Mouse (Mus musculus) CD8-positive naive resting alpha-beta T cell, adult 2 months (primary cell): Measurements from ENCODE around the gene Fam187b.
"Not testable (repeated sequence)": the region's sequence is repeated elsewhere in the genome, so short reads cannot be mapped to it uniquely, and the experiment has no call there.

ENCODE experiments used
- DNase-seq, 2 experiments: peaks; one replicate each; pipeline ENCODE4 v3.0.0; 2022; ENCODE audit warnings: low read depth in 2 of 2, low spot score in 2 of 2

Fam187b gene

DNA sequence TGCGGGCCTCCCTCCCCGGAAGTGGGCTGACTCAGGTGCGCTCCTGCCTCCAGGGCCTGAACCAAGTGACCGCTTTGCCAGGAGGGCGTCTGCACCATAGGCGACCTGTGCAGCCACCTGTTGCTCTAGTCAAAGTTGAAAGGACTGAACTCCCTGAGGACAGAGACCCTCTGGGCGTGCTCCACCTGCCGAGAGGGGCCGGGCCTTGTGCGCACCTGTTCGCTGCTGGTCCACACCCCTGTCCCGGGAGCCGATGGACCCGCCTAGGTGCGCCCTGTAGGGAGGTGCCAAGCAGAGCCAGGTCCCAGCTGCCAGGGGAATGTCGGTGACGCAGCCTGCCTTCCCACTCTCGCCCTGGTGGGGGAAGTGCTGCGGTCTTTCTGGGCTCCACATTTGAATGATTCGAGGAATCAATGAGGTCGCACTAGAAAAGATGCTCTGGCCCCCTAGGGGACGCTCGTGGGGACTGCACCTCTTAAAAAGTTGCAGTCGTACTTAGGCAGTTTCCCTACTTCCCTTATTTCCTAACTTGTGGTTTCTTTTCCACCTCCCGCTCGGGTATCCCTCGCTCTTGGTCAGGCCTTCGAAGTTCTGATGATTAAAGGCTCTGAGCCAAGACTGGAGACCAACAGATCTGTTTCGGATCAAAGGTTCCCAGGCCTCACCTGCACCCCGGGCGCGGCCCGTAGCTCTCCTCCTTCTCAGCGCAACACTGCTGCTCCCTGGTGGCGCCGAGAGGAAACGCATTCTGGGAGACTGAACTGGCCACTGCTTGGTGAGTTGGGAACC lies at the start of gene Fam187b:
Gene Fam187b (plus strand): TSS at position 290 of the 789 bp plus-strand sequence.
- peak; percentile 88 to 93 for DNase-seq

DNA sequence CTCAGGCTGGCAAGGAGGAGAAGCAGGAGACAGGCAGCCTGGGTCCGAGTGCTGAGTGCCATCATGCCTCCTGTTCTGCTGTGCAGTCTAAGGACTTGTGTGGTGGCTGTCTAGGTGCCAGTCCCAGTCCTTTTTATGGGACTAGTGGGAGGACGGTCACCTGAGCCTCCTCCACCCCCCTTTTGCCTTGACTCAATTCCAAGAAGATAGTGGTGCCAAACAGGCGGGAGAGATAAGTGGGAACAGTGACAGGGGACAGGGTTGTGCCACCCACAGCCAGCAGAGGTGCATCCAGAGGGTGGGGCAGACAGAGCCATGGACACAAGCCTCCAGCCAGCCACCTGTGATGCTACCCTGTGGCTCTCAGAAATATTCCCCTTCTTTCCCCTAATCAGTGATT lies 49.5 kb upstream of the Fam187b start:
- no peak for DNase-seq

DNA sequence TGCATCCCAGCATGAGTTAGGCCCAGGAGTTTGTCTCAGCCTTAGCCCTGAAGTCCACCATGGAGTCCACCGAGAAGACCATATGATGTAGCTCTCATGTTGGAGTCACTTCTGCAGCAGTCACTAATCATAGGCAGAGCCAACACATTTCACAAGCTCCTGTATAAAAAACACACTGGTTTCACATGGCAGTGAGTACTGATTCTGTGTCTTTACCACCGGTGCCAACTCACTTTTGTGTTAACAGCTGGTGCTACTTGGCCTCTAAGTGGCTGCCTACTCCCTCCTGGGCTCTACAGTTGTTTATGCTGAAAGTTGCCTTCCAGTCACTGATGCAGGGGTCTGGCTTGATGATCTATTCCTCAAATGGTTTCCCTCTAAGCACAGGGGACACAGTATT lies 49.0 kb upstream of the Fam187b start, which contains the start of gene Hamp2:
Gene Hamp2 (minus strand): TSS at position 101 of the 400 bp plus-strand sequence.
- DNase-seq: not testable (repeated sequence)

DNA sequence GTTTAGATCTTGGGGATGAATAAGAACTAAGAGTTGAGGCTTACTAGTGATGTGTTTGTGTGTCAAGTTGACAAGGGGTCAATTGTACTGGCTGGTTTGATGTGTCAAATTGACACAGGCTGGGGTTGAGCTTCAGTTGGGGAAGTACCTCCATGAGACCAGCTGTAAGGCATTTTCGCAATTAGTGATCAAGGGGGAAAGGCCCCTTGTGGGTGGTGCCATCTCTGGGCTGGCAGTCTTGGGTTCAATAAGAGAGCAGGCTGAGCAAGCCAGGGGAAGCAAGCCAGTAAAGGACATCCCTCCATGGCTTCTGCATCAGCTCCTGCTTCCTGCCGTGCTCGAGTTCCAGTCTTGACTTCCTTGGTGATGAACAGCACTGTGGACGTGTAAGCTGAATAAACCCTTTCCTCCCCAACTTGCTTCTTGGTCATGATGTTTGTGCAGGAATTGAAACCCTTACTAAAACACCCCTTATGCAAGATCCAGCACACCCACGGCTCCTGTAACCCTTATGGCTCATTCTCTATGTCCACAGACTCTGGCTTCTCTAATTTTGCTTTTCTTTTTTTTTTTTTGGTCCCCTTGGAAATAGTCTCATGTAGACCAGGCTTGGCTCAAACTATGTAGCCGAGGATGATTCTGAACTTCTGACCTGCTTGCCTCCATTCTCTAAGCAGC lies 38.0 kb upstream of the Fam187b start:
- DNase-seq: not testable (repeated sequence)

DNA sequence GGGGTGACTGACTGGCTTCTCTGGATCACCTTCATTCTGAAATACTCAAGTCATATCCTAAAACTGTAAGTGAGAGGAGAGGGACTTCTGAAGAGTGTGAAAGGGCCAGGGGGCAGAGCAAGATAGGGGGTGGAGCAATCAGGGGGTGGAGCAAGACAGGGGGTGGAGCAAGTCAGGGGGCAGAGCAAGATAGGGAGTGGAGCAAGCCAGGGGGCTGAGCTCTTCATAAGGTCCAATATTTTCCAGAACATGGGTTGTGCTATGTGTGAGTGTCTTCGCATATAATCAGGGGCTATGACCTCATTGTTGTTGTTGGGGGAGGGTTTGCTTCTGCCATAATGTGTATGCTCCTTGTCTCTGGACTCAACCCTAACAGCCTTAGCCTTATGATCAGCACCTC lies 33.5 kb upstream of the Fam187b start:
- not testable (repeated sequence) for DNase-seq

DNA sequence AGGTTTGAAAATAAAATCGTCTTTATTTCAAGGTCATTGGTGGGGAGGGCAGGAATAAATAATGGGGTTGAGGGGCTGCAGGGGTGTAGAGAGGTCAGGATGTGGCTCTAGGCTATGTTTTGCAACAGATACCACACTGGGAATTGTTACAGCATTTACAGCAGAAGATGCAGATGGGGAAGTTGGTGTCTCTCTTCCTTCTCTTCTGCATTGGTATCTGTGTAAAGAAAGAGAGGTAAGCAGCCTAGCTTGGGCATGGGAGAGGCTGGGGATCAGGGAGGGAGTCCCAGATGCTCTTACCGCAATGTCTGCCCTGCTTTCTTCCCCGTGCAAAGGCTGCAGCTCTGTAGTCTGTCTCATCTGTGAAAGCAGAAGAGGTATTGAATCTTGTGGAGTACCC lies 31.2 kb upstream of the Fam187b start:
- not testable (repeated sequence) for DNase-seq

DNA sequence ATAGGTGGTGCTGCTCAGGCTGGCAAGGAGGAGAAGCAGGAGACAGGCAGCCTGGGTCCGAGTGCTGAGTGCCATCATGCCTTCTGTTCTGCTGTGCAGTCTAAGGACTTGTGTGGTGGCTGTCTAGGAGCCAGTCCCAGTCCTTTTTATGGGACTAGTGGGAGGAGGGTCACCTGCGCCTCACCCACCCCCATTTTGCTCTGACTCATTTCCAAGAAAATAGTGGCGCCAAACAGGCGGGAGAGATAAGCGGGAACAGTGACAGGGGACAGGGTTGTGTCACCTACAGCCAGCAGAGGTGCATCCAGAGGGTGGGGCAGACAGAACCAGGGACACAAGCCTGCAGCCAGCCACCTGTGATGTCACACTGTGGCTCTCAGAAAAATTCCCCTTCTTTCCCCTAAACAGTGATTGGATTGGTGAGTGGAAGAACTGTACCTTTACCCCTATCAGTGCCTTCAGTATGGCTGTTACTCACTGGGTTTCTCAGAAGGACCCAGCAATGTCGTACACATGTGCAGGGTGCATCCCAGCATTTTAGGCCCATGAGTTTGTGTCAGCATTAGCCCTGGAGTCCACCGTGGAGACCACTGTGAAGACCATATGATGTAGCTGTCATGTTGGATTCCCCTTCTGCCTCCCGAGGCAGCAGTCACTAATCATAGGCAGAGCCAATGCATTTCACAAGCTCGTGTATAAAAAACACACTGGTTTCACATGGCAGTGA lies 29.5 kb upstream of the Fam187b start, which contains the start of gene Hamp:
Gene Hamp (minus strand): TSS at position 124 of the 727 bp plus-strand sequence.
- no peak for DNase-seq

DNA sequence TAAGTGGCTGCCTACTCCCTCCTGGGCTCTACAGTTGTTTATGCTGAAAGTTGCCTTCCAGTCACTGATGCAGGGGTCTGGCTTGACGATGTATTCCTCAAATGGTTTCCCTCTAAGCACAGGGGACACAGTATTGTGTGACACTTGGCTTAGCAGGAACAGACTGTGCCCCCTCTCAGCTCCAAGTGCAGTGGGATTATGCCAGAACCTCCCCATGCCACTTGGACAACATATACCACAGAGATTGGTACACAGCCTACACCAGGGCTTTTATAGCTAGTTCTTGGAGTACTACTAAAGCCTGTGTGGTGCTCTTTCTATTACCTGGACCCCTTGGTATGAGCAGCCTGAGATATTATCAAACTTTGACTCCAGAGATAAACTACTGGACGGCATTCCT lies 28.9 kb upstream of the Fam187b start:
- DNase-seq: not testable (repeated sequence)

DNA sequence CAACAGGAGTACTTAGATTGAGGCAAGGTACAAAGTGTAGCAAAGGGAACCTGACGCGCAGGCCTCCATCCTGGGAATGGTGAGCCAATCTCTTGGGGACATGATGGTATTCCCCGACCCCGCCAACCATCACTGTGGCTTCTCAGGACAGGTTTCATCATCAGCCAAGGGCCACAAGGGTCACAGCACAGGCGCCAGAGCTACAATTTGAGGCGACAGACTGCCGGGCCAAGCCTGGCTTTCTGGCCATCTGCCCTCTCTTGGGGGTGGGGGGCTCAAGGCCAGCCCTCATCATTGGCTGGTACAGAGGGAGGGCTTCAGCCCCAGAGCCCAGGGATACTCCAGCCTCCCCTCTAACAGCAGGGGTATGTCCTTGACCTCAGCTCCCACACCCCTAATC lies 28.1 kb upstream of the Fam187b start:
- not testable (repeated sequence) for DNase-seq

DNA sequence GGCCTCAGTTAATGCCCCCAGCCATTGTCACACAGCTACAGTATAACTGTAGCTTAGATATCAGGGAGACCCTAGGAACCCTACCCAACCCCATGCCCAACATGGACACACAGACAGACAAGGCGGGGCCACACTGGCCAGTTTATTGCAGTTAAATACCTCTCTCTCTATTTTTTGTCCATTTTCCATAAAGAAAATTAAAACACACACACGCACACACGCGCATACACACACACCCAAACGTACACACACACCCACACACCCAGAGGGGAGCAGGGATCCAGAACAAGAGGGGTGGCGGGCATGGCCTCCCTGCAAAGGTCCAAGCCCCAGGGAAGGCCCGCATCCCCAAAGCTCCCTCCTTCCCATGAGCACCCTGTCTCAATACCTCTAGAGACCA lies 27.7 kb upstream of the Fam187b start:
- DNase-seq: no peak

DNA sequence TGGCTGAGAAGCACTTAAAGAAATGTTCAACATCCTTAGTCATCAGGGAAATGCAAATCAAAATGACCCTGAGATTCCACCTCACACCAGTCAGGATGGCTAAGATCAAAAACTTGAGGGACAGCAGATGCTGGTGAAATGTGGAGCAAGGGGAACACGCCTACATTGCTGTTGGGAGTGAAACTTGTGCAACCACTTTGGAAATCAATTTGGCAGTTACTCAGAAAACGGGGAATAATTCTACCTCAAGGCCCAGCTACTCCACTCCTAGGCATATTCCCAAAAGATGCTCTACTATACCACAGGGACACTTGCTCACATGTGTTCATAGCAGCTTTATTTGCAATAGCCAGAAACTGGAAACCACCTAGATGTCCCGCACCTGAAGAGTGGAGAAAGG lies 23.7 kb upstream of the Fam187b start:
- not testable (repeated sequence) for DNase-seq

DNA sequence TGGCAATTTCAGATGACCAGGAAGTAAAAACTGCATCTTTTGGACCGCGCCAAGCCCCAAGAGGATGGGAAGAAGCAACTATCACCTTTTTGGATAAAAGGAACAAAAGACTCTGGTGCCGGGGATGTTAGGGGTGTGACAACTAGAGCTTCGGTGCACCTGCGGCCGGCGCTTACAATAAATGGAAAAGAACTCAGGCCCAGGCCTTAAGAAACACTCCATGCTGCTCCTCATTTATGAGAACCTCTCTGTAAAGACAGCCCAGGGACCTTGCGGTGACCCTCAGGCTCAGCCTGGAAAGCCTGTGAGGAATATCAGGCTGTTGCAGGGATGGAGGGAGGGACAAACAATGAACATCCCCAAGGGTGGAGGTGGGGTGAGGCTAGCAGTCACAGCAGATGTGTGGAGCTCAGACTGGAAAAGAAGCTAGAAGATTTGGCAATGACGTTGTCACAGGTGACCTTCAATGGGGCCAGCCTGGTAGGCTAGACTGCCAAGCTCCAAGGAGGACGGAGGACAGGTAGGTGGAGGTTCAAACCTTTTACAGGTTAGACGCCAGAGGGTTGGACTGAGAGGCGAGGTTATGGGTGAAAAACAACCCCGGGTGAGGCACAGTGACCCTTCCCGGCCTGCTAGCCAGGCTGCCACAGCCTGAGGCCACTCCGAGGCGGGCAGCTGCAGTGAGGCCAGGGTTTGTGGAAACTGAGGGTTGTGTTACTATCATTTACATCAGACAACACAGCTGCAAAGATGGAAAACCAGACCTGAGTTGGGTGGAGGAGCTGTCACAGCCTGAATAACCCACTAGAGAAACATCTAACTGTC lies 20.9 kb upstream of the Fam187b start:
- no peak for DNase-seq

DNA sequence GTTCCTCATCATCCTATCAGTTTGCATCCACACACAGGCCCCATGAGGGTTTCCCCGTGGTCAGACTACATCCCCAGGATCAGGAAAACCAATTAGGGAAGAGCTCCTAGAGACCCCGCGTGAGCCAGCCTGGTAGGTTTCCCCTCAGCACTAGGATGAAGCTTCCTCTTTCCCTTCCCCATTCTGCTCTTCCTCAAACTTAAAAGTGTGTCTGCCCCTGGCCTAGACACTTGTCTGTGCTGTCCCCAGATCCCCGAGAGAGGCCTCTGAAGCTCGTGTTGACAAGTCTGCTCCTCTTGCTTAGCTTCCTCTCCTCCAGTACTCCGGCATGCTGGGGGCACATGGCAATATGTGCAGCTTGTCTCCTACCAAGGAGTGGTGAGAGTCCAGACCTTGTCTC lies 20.1 kb upstream of the Fam187b start:
- DNase-seq: no peak

DNA sequence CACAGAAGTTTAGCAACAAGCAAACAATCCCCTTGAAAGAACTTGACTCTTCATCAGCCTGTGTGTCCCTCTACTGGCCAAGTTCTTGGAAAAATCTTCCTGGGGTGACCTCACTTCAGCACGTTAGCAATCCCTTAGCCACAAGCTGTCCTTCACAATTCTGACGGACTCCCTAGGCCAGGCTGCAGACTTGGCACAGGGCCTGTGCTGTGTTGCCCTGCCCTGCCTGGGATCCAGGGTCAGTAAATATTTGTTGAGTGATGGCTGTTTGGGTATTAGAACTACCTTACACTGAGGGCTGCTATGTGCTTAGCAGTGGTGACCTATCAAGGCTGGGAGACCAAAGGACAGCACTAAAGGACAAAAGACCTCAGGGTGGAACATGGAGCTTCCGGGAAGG lies 19.6 kb upstream of the Fam187b start:
- no peak for DNase-seq

DNA sequence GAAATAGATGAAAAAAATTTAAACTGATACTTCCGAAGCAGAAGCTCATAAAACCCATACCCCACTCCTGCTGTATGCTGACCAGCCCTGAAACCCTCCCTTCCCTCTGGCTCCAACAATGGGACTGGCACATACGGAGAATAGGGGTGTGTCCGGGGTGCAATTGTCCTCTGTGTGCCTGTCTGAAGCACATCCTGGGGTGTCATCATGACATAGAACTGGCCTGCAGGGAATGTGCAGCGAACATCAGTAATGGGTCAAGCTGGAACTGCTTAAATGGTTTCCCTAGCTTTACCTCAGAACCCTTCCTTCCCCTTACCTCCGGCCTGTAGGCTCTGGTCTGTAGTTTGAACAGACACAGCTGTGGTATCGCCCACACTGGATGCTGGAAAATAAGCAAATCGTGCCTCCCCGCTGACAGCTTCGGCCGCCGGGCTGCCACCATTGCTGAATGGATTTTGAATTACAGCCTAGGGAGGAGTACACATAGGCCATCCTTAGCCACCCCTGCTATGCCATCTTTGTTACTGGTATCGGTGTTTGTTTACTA lies 18.5 kb upstream of the Fam187b start:
- DNase-seq: no peak

DNA sequence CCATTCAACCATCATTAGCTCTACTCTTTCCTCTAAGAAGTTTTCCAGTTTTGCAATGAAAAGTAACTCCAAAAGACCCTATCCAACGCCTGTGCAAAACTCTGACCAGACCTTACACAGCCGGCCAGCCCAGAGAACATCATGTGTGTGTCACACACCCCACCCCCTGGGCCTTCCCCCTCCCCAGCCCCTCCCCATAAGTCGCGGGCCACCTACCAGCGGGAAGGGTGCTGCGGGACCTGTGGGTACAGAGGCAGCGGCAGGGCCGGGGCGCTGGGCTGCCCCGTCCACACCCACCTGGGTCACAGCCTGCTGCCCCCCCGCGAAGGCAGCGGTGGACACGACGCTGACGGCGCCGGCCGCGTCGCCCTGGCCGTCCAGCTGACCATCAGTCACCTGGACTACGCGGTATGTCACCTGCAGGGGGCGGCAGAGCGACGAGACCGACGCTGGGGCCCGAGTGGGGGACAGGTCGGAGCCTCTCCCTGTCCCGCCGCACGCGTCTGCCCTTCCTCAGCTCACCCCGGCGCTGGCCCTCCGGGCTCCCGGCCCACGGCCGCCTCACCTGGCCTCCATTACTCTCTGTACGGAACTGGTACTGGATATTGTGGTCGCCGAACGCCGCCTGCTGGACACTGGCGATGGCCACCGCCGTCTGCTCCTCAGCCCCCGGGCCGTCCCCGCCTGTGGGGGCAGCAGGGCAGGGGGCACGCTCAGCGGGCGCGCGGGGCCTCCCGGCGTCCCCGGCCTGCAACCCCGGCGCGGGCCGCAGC lies 17.8 kb upstream of the Fam187b start:
- peak; percentile 76 to 77 for DNase-seq

DNA sequence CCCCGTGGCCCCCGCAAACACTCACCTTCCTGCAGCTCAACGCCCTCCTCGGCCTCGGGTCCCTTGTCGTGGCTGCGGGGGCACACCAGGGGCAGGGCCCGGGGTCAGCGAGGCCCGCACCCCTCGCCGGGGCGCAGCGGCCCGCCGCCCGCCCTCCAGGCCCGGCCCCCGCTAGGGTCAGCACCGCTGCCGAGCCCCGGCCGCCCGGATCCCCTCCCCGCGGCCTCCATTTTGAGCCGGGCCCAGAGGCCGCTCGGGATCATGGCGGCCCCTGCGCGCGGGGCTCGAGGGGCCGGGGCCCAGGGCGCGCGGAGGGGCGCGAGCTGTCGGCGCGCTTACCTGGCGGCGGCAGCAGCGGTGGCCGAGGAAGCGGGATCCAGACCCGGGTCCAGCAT lies 17.2 kb upstream of the Fam187b start:
- DNase-seq: peak in 1 of 2 experiments; percentile 57

DNA sequence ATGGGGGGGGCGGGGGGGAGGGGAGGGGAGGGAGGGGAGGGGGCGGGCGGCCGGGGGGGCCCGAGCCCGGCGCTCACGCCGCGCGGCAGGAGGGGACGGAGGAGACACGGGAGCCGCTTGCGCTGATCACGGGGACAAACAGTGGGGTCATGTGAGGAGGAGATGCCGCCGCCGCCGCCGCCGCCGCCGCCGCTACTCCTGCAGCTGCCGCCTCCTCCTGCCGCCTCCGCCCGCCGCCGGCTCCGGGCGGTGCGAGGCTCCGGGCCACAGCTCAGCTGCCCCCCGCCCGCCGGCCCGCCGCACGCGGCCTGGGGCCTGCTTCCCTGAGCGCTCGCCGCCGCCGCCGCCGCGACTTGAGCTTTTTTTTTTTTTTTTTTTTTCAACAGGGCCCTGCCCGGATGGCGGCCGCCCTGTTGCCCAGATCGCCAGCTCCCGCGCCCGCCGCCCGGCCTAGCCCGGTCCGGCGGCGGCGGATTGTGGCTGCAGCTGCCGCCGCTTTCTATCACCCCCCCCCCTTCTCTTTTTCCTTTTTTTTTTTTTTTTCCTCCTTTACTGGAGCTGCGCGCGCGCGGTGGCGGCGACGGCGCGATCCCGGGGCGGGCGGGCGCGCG lies 16.7 kb upstream of the Fam187b start, which contains the start of gene Usf2:
Gene Usf2 (minus strand): TSS at position 48 of the 611 bp plus-strand sequence.
- peak; percentile 67 to 69 for DNase-seq

DNA sequence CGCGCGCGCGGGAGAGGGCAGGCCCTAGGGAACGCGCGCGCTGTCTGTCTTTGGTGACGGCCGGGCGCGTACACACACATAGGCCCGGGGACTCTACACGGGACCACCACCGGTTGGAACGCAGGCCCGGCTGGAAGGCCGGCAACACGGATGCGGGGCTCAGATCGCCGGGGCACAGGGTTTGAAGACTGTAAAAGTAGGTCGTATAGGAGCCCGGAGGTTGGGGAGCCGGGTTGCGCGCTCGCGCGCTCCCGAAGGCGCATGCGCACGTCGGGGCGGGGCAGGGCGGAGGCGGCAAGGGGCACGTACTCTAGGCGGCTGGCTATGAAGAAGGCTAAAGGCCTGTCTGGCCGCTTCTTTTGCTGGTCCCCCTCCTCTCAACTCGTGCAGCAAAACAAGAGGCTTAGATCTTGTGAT lies 16.2 kb upstream of the Fam187b start:
- DNase-seq: peak; percentile 86 to 91
